Mouse (Mus musculus): ENCODE results near the gene Ccm2l.

GRCm38 (mm10) chr2:153109596-153109995 is 43.8 kb downstream of the Ccm2l start:
- no peak for TF ChIP-seq CTCF (IDR thresholded peaks at IDR 0.05; ENCODE audit: borderline replicate concordance, extremely low read depth, insufficient read depth, insufficient read length)
- TF ChIP-seq POLR2A (IDR thresholded peaks at IDR 0.05; ENCODE audit: borderline replicate concordance, extremely low read depth, insufficient read depth, insufficient read length, poor library complexity, severe bottlenecking) = no peak

All from brain, embryonic 14.5 days (tissue).